Mouse (Mus musculus): ENCODE data around the gene Frmd8.

- no peak for TF ChIP-seq GATA1 (IDR thresholded peaks at IDR 0.05; ENCODE audit: borderline replicate concordance, low read length)
- TF ChIP-seq FLI1 (IDR thresholded peaks at IDR 0.05; ENCODE audit: low read length), result no peak
These were observed 53.3 kb downstream of the Frmd8 start for GRCm38 (mm10) chr19:5821847-5822173.

Data from megakaryocyte, embryonic 14.5 days (primary cell).